In genomic region chr6:51771424-51771823, GRCm38 (mm10) we compare ENCODE assay signal across 14 mouse cellular contexts.
"Had no signal": no experiment of that assay in that cellular context is flagged by ENCODE, and none has a peak within 500 bp of the region (broad histone marks: within the 10 kb centered on the region; RNA-seq: fewer than 3 reads in every experiment).

No protein-coding gene starts in this region.

- H3K4me3 ChIP-seq: layer of hippocampus, adult 2 months; liver, embryonic 13.5 days; megakaryocyte, embryonic 14.5 days; neural tube, embryonic 13.5 days had no signal

- ATAC-seq: intestine, postnatal 0 days; lung, postnatal 0 days had no signal

- H3K9me3 ChIP-seq: liver, embryonic 13.5 days; neural tube, embryonic 13.5 days had no signal

- H3K27ac ChIP-seq: layer of hippocampus, adult 2 months; liver, embryonic 13.5 days; neural tube, embryonic 13.5 days had no signal

- H3K9ac ChIP-seq: liver, embryonic 13.5 days; neural tube, embryonic 13.5 days had no signal

- DNase-seq: kidney, adult 8-10 months; kidney, postnatal 14 days; layer of hippocampus, adult 9-11 months; liver, embryonic 13.5 days; lung, adult 2 months; midbrain, embryonic 14.5 days; thymus, adult 18-20 months; thymus, postnatal 36 days had no signal

- H3K36me3 ChIP-seq: liver, embryonic 13.5 days; neural tube, embryonic 13.5 days had no signal

- H3K4me2 ChIP-seq: liver, embryonic 13.5 days; midbrain, embryonic 11.5 days; neural tube, embryonic 13.5 days had no signal
